Mouse (Mus musculus): ENCODE data around the gene Wipi2. TPM values are rescaled to one million over a fixed set of nuclear protein-coding genes. Genes with fewer than 3 reads are reported as not detected.

The Wipi2 gene
- polyA plus RNA-seq, 1 experiment from 2014 or later = 29.4 TPM

DNA sequence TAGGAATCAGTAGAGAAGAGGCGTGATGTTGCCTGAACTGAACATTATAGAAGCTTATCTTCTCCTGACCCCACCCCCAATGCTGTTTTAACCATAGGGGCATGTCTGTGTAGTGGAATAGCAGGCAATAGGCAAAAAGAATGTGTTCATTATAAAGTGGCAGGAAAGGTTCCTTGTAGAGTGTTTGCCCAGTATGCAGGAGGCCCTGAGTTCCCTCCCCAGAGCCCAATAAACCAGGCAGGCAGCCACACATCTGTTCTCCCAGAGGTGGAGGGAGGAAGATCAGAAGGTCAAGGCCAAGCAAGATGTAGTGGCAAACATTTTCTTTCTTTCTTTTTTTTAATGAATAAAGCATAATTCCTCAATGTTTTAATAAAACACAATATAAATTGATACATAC, 5.4 kb upstream of the Wipi2 start:
- H3K4me2 ChIP-seq (ENCODE audit: low read depth, low read length) = no peak overlapping the region
- no peaks in the 10 kb centered on the region for H3K36me3 ChIP-seq (ENCODE audit: control insufficient read depth, insufficient read depth)
- H3K4me3 ChIP-seq (ENCODE audit: low read length) = no peak overlapping the region
- WGBS = 28% methylated on average over 1 of the region's 1 CpGs
- no peaks in the 10 kb centered on the region for H3K27me3 ChIP-seq (ENCODE audit: control insufficient read depth, insufficient read depth, low read length)
- H3K9ac ChIP-seq (ENCODE audit: low read length) = no peak overlapping the region
- no peak overlapping the region for H3K27ac ChIP-seq (ENCODE audit: low read length)
- H3K9me3 ChIP-seq (replicated peaks; ENCODE audit: control insufficient read depth, low read length) = no peaks in the 10 kb centered on the region
- no peak for ATAC-seq (replicated peaks; ENCODE audit: extremely low read depth, insufficient read depth, low FRiP score)
- no peaks in the 10 kb centered on the region for H3K4me1 ChIP-seq (ENCODE audit: control insufficient read depth, insufficient read depth, low read length)

DNA sequence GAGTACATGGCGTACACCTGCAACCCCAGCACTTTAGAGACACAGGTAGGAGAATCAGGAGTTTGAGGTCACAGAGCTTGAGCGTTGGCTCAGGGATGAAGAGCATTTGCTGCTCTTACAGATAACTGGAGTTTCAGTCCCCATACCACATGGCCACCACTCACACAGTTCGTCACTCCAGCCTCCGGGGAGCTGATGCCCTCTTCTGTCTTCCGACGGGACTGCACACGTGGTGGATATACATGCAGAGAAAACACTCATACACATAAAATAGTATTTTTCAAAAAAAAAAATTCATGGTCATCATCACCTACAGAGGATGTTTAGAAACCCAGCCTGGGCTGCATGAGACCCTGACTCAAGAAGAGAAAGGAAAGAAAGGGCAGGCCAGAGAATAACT, 4.4 kb upstream of the Wipi2 start:
- Histone ChIP-seq H3K9ac (ENCODE audit: low read length) (no peak overlapping the region), H3K27ac (ENCODE audit: low read length) (no peak overlapping the region), H3K27me3 (ENCODE audit: control insufficient read depth, insufficient read depth, low read length) (no peaks in the 10 kb centered on the region), H3K9me3 (replicated peaks; ENCODE audit: control insufficient read depth, low read length) (no peaks in the 10 kb centered on the region), H3K4me3 (ENCODE audit: low read length) (no peak overlapping the region), H3K36me3 (ENCODE audit: control insufficient read depth, insufficient read depth) (no peaks in the 10 kb centered on the region), H3K4me2 (ENCODE audit: low read depth, low read length) (no peak overlapping the region), H3K4me1 (ENCODE audit: control insufficient read depth, insufficient read depth, low read length) (no peaks in the 10 kb centered on the region)
- WGBS = 85% methylated on average over 7 of the region's 7 CpGs
- ATAC-seq (replicated peaks; ENCODE audit: extremely low read depth, insufficient read depth, low FRiP score) = no peak

DNA sequence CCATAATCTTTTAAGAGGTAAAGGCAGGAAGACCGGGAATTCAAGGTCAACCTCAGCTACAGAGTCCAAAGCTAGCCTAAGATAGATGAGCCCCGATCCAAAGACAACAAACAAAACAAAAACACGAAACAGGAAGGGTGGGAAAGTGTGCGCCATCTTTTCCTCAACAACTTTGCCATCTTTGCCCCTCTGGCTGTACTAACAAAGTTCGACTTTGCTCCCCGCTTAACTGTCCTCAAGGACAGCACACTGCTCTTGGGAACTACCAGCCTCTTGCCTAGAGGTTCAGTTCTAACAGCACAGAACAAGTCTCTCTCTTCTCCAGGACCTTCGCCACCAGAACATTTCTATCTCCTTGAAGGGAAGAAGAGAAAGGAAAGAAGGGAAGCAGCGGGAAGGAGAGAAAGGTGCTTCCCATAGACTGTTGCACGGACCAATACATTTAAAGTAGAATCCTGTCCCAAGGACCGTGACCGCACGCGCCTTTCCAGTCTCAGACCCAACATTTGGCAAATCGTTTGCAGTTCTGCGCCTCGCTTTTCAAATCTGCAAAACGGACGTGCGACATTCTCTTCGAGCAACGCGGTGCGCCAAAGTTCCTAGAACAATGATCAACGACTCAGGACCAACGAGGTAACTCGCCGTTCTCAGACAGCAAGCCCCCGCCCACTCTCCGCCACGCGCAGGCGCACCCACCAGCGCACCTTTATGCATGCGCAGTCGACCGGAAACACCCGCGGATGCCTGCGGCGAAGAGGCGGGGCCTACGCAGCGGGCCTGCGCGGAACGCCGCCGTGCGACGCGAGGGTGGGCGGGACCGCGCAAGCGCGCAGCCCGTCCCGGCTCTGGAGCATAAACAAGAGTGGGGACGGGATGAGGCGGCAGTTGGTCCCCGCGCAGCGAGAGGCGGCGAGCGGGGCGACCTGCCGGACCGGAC, 1.5 kb downstream of the Wipi2 start:
- Histone ChIP-seq H3K9me3 (replicated peaks; ENCODE audit: control insufficient read depth, low read length) (no peaks in the 10 kb centered on the region), H3K4me1 (ENCODE audit: control insufficient read depth, insufficient read depth, low read length) (peaks cover 12% of the 10 kb centered on the region), H3K27ac (ENCODE audit: low read length) (peak overlapping the region; percentile 85), H3K9ac (ENCODE audit: low read length) (peak overlapping the region; percentile 96), H3K27me3 (ENCODE audit: control insufficient read depth, insufficient read depth, low read length) (no peaks in the 10 kb centered on the region), H3K4me3 (ENCODE audit: low read length) (peak overlapping the region; percentile 98), H3K36me3 (ENCODE audit: control insufficient read depth, insufficient read depth) (peaks cover 9% of the 10 kb centered on the region; the same call in 1 of the 2 replicates), H3K4me2 (ENCODE audit: low read depth, low read length) (peak overlapping the region; percentile 84)
- peak; percentile 99 for ATAC-seq (replicated peaks; ENCODE audit: extremely low read depth, insufficient read depth, low FRiP score)
- WGBS = under 1% methylated on average over 69 of the region's 69 CpGs

DNA sequence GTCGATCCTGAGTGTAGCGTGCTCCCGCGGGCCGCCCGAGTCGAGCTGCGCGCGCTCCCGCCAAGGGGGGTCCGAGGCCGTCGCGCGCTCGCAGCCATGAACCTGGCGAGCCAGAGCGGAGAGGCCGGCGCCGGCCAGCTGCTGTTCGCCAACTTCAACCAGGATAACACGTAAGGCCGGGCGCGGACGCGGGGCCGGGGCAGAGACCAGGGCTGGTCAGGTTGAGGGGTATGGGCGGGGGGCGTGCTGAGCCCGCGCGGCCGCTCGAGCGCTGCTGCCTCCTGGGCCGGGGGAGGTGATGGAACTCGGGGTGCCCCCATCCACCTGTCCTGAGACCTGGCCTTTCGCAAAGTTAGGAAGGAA, 2.1 kb downstream of the Wipi2 start:
- Histone ChIP-seq H3K9me3 (replicated peaks; ENCODE audit: control insufficient read depth, low read length) (no peaks in the 10 kb centered on the region), H3K4me1 (ENCODE audit: control insufficient read depth, insufficient read depth, low read length) (peaks cover 12% of the 10 kb centered on the region), H3K36me3 (ENCODE audit: control insufficient read depth, insufficient read depth) (peaks cover 12% of the 10 kb centered on the region; the same call in 1 of the 2 replicates), H3K27ac (ENCODE audit: low read length) (peak overlapping the region; percentile 46), H3K4me3 (ENCODE audit: low read length) (peak overlapping the region; percentile 98), H3K4me2 (ENCODE audit: low read depth, low read length) (peak overlapping the region; percentile 84), H3K27me3 (ENCODE audit: control insufficient read depth, insufficient read depth, low read length) (no peaks in the 10 kb centered on the region), H3K9ac (ENCODE audit: low read length) (peak overlapping the region; percentile 96)
- ATAC-seq (replicated peaks; ENCODE audit: extremely low read depth, insufficient read depth, low FRiP score) = peak; percentile 57
- under 1% methylated on average over 41 of the region's 41 CpGs for WGBS

DNA sequence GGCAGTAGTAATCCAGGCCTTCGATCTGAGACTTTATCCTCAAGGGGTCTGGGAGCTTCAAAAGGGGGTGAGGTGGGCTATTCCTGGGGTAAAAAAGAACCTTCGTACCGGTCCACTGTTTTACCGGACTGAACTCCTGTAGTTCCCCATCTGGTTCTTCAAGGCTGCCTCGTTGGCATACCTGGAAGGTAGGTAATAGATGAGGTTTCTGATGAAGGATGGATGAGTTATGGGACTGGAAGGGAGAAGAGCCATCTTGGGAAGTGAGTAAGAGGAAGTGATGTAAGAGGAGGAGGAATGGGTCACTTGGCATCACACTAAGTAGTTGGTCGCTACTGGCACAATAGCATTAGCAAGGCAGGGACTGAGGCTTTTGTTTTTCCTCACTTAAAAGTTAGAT, 2.7 kb downstream of the Wipi2 start:
- 11% methylated on average over 6 of the region's 6 CpGs for WGBS
- Histone ChIP-seq H3K9me3 (replicated peaks; ENCODE audit: control insufficient read depth, low read length) (no peaks in the 10 kb centered on the region), H3K36me3 (ENCODE audit: control insufficient read depth, insufficient read depth) (peaks cover 12% of the 10 kb centered on the region; the same call in 1 of the 2 replicates), H3K4me1 (ENCODE audit: control insufficient read depth, insufficient read depth, low read length) (peaks cover 12% of the 10 kb centered on the region), H3K4me2 (ENCODE audit: low read depth, low read length) (peak overlapping the region; percentile 84), H3K27ac (ENCODE audit: low read length) (no peak overlapping the region), H3K27me3 (ENCODE audit: control insufficient read depth, insufficient read depth, low read length) (no peaks in the 10 kb centered on the region), H3K4me3 (ENCODE audit: low read length) (peak overlapping the region; percentile 98), H3K9ac (ENCODE audit: low read length) (peak overlapping the region; percentile 96)
- no peak for ATAC-seq (replicated peaks; ENCODE audit: extremely low read depth, insufficient read depth, low FRiP score)

DNA sequence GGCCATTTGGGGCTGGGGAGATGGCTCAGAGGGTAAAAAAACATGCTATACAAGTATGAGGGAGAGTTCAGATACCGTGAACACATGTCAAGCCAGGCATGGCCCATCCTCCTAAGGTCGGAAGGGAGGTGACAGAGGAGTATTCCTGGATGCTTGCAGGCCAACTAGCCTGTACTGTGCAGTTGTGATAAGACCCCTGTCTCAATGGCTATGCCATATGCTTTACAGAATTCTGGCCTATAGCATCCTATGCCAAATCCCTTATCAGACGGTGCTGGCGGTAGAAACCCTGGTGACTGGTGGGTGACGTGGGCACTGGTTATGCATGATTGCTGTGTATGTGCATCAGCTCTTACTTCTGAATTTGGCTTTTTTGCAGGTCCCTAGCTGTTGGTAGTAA, 10.3 kb downstream of the Wipi2 start:
- no peak overlapping the region for H3K4me3 ChIP-seq (ENCODE audit: low read length)
- H3K27me3 ChIP-seq (ENCODE audit: control insufficient read depth, insufficient read depth, low read length) = no peaks in the 10 kb centered on the region
- no peaks in the 10 kb centered on the region for H3K9me3 ChIP-seq (replicated peaks; ENCODE audit: control insufficient read depth, low read length)
- no peak for ATAC-seq (replicated peaks; ENCODE audit: extremely low read depth, insufficient read depth, low FRiP score)
- WGBS = 82% methylated on average over 5 of the region's 5 CpGs
- no peak overlapping the region for H3K4me2 ChIP-seq (ENCODE audit: low read depth, low read length)
- no peaks in the 10 kb centered on the region for H3K4me1 ChIP-seq (ENCODE audit: control insufficient read depth, insufficient read depth, low read length)
- peaks cover 27% of the 10 kb centered on the region for H3K36me3 ChIP-seq (ENCODE audit: control insufficient read depth, insufficient read depth)
- no peak overlapping the region for H3K9ac ChIP-seq (ENCODE audit: low read length)
- H3K27ac ChIP-seq (ENCODE audit: low read length) = no peak overlapping the region

DNA sequence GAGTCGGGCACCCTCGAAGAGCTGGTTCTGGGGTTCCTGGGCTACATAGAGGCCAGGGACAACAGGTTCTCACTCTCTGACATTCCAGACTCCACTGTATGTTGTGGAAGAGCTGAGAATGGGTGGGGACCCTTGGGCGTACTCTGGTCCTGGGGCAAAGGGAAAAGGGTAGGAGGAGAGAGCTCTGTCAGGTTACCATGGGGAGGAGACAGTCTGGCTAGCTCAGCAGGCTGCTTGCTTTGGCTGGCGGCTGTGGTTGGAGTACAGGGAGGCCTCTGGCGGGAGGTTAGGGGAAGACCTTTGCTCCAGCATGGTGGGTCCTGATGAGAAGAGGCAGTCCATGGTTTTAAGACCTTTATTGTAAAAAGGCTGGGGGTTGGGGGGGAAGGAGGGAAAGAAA, 12.6 kb downstream of the Wipi2 start:
- Histone ChIP-seq H3K4me1 (ENCODE audit: control insufficient read depth, insufficient read depth, low read length) (no peaks in the 10 kb centered on the region), H3K9ac (ENCODE audit: low read length) (no peak overlapping the region), H3K9me3 (replicated peaks; ENCODE audit: control insufficient read depth, low read length) (no peaks in the 10 kb centered on the region; the same call in 1 of the 2 replicates), H3K27me3 (ENCODE audit: control insufficient read depth, insufficient read depth, low read length) (no peaks in the 10 kb centered on the region), H3K27ac (ENCODE audit: low read length) (no peak overlapping the region), H3K4me2 (ENCODE audit: low read depth, low read length) (no peak overlapping the region), H3K4me3 (ENCODE audit: low read length) (no peak overlapping the region), H3K36me3 (ENCODE audit: control insufficient read depth, insufficient read depth) (peaks cover 22% of the 10 kb centered on the region)
- ATAC-seq (replicated peaks; ENCODE audit: extremely low read depth, insufficient read depth, low FRiP score) = no peak
- WGBS = 90% methylated on average over 5 of the region's 5 CpGs

DNA sequence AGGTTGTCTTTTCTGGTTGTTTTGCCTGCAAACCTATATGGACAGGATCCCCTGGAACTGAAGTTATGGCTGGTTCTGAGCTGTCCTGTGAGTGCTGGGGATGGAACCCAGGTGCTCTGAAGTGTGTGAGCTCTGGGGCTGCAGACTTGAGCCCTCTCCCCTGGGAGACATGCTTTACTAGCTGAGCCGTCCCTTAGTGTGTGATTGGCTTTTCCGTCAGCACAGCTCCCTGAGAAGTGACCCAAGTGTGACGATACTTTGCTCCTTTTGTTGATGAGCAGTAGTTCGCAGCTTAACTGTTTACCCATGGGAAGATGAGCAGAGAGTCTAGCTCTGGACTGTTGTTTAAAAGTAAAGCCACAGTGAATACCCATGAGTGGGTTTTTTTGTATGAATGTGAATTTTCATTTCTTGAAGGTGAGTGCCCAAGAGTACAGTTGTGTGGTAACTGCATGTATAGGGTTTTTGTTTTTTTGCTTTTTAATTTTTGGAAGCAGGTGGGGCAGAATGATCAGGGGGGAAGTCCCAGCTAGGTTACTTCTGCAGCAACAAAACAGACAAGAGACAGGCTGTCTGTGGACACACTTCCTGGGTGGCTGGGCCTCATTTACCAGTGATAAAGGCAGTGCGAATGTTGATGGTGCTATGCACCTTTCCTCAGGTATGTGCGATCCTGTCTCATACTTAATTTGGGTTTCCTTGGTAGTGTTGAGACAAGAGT, 14.0 kb downstream of the Wipi2 start:
- Histone ChIP-seq H3K4me1 (ENCODE audit: control insufficient read depth, insufficient read depth, low read length) (no peaks in the 10 kb centered on the region), H3K9ac (ENCODE audit: low read length) (no peak overlapping the region), H3K4me2 (ENCODE audit: low read depth, low read length) (no peak overlapping the region), H3K27ac (ENCODE audit: low read length) (no peak overlapping the region), H3K27me3 (ENCODE audit: control insufficient read depth, insufficient read depth, low read length) (no peaks in the 10 kb centered on the region), H3K9me3 (replicated peaks; ENCODE audit: control insufficient read depth, low read length) (no peaks in the 10 kb centered on the region; the same call in 1 of the 2 replicates), H3K4me3 (ENCODE audit: low read length) (no peak overlapping the region), H3K36me3 (ENCODE audit: control insufficient read depth, insufficient read depth) (peaks cover 22% of the 10 kb centered on the region)
- 78% methylated on average over 6 of the region's 6 CpGs for WGBS
- ATAC-seq (replicated peaks; ENCODE audit: extremely low read depth, insufficient read depth, low FRiP score) = no peak

DNA sequence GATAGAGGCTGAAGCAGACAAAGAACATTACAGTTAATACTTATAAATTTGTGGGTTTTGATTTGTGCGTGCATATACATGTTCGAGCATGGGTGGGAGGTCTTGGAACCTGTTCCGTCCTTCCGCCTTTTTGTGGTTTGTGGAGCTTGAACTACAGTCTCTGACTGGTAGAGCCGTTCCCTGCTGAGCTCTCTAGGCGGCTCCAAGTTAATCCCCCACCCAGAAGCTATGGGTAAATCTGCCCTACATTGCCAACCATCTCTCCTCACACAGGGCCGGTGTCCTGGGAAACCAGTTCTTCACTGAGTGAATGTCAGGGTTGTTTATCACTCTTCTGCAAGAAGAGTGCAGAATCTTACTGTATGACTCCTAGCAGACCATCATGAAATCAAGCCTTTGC, 20.7 kb downstream of the Wipi2 start:
- peaks cover 5% of the 10 kb centered on the region; the same call in 1 of the 2 replicates for H3K36me3 ChIP-seq (ENCODE audit: control insufficient read depth, insufficient read depth)
- no peak overlapping the region for H3K4me3 ChIP-seq (ENCODE audit: low read length)
- no peaks in the 10 kb centered on the region; the same call in 1 of the 2 replicates for H3K9me3 ChIP-seq (replicated peaks; ENCODE audit: control insufficient read depth, low read length)
- H3K9ac ChIP-seq (ENCODE audit: low read length) = no peak overlapping the region
- no peak overlapping the region for H3K27ac ChIP-seq (ENCODE audit: low read length)
- no peaks in the 10 kb centered on the region for H3K27me3 ChIP-seq (ENCODE audit: control insufficient read depth, insufficient read depth, low read length)
- ATAC-seq (replicated peaks; ENCODE audit: extremely low read depth, insufficient read depth, low FRiP score) = no peak
- no peak overlapping the region for H3K4me2 ChIP-seq (ENCODE audit: low read depth, low read length)
- WGBS = 86% methylated on average over 7 of the region's 7 CpGs
- H3K4me1 ChIP-seq (ENCODE audit: control insufficient read depth, insufficient read depth, low read length) = no peaks in the 10 kb centered on the region
